Mouse (Mus musculus) c-Kit-positive CD71-positive TER-119-negative erythroid progenitor cells, embryonic 14.5 days (primary cell): ENCODE results near the gene Timp2.
"Not testable (repeated sequence)": the region's sequence is repeated elsewhere in the genome, so short reads cannot be mapped to it uniquely, and the experiment has no call there.

Source experiments
- DNase-seq: peaks from one replicate; pipeline ENCODE4 v3.0.0-alpha.2; 2013; ENCODE audit warnings: low read depth

The Timp2 gene

GRCm38 (mm10) chr11:118355640-118356039 is at the start of gene Timp2:
Gene Timp2, minus strand, starts transcription at chr11:118355740.
- no peak for DNase-seq

- no peak for DNase-seq
Observed at GRCm38 (mm10) chr11:118405311-118405710, 49.8 kb upstream of the Timp2 start.

- DNase-seq, result no peak
Observed at GRCm38 (mm10) chr11:118403951-118404899, 48.7 kb upstream of the Timp2 start.

- DNase-seq, result no peak
Observed at GRCm38 (mm10) chr11:118403183-118403582, 47.6 kb upstream of the Timp2 start.

- DNase-seq, result no peak
Observed at GRCm38 (mm10) chr11:118401760-118402280, 46.3 kb upstream of the Timp2 start, which contains the start of gene Lgals3bp. Gene Lgals3bp, minus strand, starts transcription at chr11:118402092.

GRCm38 (mm10) chr11:118401195-118401594 is 45.7 kb upstream of the Timp2 start:
- no peak for DNase-seq

- no peak for DNase-seq
Observed at GRCm38 (mm10) chr11:118400566-118400936, 45.0 kb upstream of the Timp2 start.

- no peak for DNase-seq
Observed at GRCm38 (mm10) chr11:118399891-118400565, 44.5 kb upstream of the Timp2 start.

GRCm38 (mm10) chr11:118397806-118398530 is 42.4 kb upstream of the Timp2 start:
- DNase-seq, result no peak

- no peak for DNase-seq
Observed at GRCm38 (mm10) chr11:118394538-118394937, 39.0 kb upstream of the Timp2 start.

GRCm38 (mm10) chr11:118393991-118394390 is 38.5 kb upstream of the Timp2 start:
- DNase-seq, result no peak

- not testable (repeated sequence) for DNase-seq
Observed at GRCm38 (mm10) chr11:118387816-118388215, 32.3 kb upstream of the Timp2 start.

- DNase-seq, result peak; percentile 39
Observed at GRCm38 (mm10) chr11:118379251-118380009, 23.9 kb upstream of the Timp2 start.

GRCm38 (mm10) chr11:118378656-118379055 is 23.1 kb upstream of the Timp2 start:
- DNase-seq, result no peak

GRCm38 (mm10) chr11:118376323-118376722 is 20.8 kb upstream of the Timp2 start:
- not testable (repeated sequence) for DNase-seq

GRCm38 (mm10) chr11:118375881-118376280 is 20.3 kb upstream of the Timp2 start:
- DNase-seq, result no peak

GRCm38 (mm10) chr11:118375461-118375860 is 19.9 kb upstream of the Timp2 start:
- no peak for DNase-seq

GRCm38 (mm10) chr11:118375006-118375405 is 19.5 kb upstream of the Timp2 start:
- no peak for DNase-seq

- no peak for DNase-seq
Observed at GRCm38 (mm10) chr11:118374506-118374905, 19.0 kb upstream of the Timp2 start.

GRCm38 (mm10) chr11:118372641-118373040 is 17.1 kb upstream of the Timp2 start:
- DNase-seq, result no peak

GRCm38 (mm10) chr11:118371876-118372275 is 16.3 kb upstream of the Timp2 start:
- no peak for DNase-seq
